Mouse (Mus musculus): ENCODE results near the gene Impad1.

- no peak for TF ChIP-seq POLR2A (IDR thresholded peaks at IDR 0.05; ENCODE audit: borderline replicate concordance, insufficient read depth, low read length)
- no peak for TF ChIP-seq CTCF (IDR thresholded peaks at IDR 0.05; ENCODE audit: borderline replicate concordance, insufficient read depth, low read depth, low read length)
Measured at GRCm38 (mm10) chr4:4784305-4784704, 8.8 kb downstream of the Impad1 start.

All from cerebellum, adult 2 months (tissue).